Mouse (Mus musculus): ENCODE results near the gene G430095P16Rik.

DNA sequence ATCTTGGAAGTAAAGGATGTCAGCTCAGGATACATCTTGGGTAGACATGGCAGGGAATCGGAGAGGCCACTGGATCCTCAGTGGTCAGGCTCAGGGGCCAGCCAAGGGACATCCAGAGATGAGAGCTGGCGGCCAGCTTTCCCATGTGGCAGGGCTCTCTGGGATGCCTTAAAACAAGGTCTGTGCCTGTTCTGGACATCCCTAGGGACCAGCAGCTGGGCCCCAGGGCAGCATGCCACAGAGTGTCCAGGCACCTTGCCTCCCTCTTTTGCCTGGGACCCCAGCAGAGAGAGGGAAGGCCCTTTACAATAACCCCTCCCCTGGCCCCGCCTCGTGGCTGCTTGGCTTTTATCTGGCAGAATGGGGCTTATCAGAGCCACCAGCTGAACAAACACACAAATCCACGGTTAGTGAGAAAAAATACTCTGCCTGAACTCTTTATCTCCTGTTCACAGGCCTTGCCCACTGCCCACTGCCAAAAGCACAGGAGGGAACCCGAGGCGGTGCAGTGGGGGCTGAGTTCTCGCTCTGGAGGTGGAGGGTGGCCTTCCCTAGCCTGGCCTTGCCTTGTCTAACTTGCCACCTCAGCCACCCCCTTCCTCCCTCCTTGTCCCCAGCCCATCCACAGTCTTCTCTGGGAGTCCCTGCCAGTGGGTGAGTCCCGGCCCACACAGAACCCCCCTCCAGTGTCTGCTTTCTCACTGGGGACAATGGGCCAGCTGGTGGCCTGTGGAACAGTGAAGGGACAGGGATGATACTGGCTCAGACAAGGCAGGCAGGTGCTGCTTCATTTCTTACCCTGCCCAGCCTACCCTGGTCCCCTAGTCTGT is 7.9 kb downstream of the G430095P16Rik start:
- peak; percentile 63; the same call in 2 of the 3 replicates for TF ChIP-seq GATA1 (IDR thresholded peaks at IDR 0.05; ENCODE audit: borderline replicate concordance, low read length)
- no peak for TF ChIP-seq FLI1 (IDR thresholded peaks at IDR 0.05; ENCODE audit: low read length)
